Mouse (Mus musculus) CD4-positive naive resting alpha-beta T cell, adult 76 days (primary cell): Measurements from ENCODE around the gene Cxcl14. TPM values are rescaled to one million over a fixed set of nuclear protein-coding genes. Genes with fewer than 3 reads are reported as not detected.

Experiments
- total RNA-seq: library from RNA; stranded (reverse); gene quantifications from one replicate; pipeline ENCODE4 v1.2.4, GENCODE M21; 2023

Cxcl14 gene
- not detected for total RNA-seq

DNA sequence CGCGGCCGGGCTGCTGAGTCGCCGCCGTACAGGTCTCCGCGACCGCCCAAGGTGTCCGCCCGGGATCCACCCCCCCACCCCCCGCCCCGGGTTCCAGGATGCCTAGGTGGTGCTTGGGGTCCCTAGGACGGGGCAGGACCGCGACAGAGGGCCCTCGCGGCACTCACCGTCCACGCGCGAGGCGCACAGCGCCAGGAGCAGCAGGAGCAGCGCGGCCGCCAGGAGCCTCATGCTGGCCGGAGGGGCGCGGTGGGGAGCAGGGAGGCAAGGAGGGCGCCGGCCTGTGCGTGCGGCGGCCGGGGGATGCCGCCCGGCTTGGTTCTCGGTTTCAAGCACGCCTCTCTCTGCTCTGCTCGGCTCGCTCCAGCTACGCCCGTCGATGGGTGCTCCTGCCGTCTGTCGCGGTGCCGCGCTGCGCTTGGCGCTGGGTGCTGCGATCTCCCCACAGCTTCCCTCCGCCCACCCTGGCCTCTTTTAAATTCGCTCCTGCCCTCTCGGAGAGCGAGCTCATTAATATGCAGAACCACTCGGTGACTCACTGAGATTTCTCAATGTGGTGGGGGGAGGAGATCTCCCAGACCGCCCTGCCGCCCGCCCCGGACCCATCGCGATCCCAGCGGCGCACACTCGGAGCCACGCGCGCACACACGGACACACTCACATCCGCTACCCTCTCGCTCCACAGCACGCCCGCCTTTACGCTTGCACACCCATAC lies at the start of gene Cxcl14:
Gene Cxcl14, minus strand, starts transcription at position 609 of the 716 bp plus-strand sequence.

GRCm38 (mm10) chr13:56251924-56252619 lies 44.3 kb downstream of the Cxcl14 start, which contains the start of gene Neurog1:
TSS of gene Neurog1 (minus strand) at chr13:56252163.

Other genes with a start within 250 kb of the Cxcl14 start
- 286 TPM for gene H2afy, start 160.2 kb downstream of the Cxcl14 start, total RNA-seq
- gene Tifab, start 117.7 kb downstream of the Cxcl14 start, total RNA-seq, result 1.6 TPM
- not detected for gene Neurog1, start 44.4 kb downstream of the Cxcl14 start, total RNA-seq
- gene Gm3045, start 130.0 kb upstream of the Cxcl14 start, total RNA-seq, result not detected
- gene Slc25a48, start 141.8 kb upstream of the Cxcl14 start, total RNA-seq, result not detected
- not detected for gene Il9, start 185.7 kb upstream of the Cxcl14 start, total RNA-seq
- 1.1 TPM for gene Fbxl21, start 225.9 kb upstream of the Cxcl14 start, total RNA-seq